Mouse (Mus musculus) ES-E14 (cell line): Measurements from ENCODE around the gene Stx8. TPM values are rescaled to one million over a fixed set of nuclear protein-coding genes. Genes with fewer than 3 reads are reported as not detected.

Source experiments
- DNase-seq: peaks from one replicate; pipeline ENCODE4 v3.0.0-alpha.2; 2013; ENCODE audit warnings: low read depth, low spot score
- H3K27ac ChIP-seq: 2 replicates; pipeline ENCODE4 v1.5.1; 2012; ENCODE audit warnings: low read depth, mild to moderate bottlenecking, low read length, moderate library complexity, mixed read lengths; ENCODE audit not compliant: poor library complexity, insufficient read depth, severe bottlenecking
- H3K36me3 ChIP-seq: 2 replicates; pipeline ENCODE4 v1.6.1; 2012; ENCODE audit warnings: mild to moderate bottlenecking, low read length, moderate library complexity, mixed read lengths; ENCODE audit not compliant: control insufficient read depth, poor library complexity, insufficient read depth, severe bottlenecking
- H3K4me1 ChIP-seq, 2 experiments: fragments of 150-350 bp in 1 of 2; sonication (generic) in 1 of 2; 2 replicates each; pipeline ENCODE4 v1.6.1; 2012; ENCODE audit warnings: low read length in 2 of 2, mild to moderate bottlenecking in 1 of 2, mixed read lengths in 1 of 2; ENCODE audit not compliant: control insufficient read depth in 2 of 2, insufficient read depth in 2 of 2, poor library complexity in 1 of 2
- H3K4me3 ChIP-seq, 2 experiments: fragments of 150-350 bp in 1 of 2; sonication (generic) in 1 of 2; 2 replicates each; pipeline ENCODE4 v1.5.1; 2012; ENCODE audit warnings: low read length in 2 of 2, low read depth in 1 of 2, mild to moderate bottlenecking in 1 of 2, mixed read lengths in 1 of 2; ENCODE audit not compliant: insufficient read depth in 1 of 2, poor library complexity in 1 of 2, severe bottlenecking in 1 of 2
- H3K9ac ChIP-seq: 2 replicates; pipeline ENCODE4 v1.6.1; 2012; ENCODE audit warnings: low read depth, mild to moderate bottlenecking, low read length, mixed read lengths; ENCODE audit not compliant: poor library complexity, insufficient read depth, severe bottlenecking
- H3K9me3 ChIP-seq: fragments of 150-350 bp; sonication (generic); 2 replicates; pipeline ENCODE4 v1.6.1; 2012; ENCODE audit warnings: low read depth, mild to moderate bottlenecking, low read length; ENCODE audit not compliant: control insufficient read depth, insufficient read depth
- CHD2 ChIP-seq: IDR thresholded peaks from 2 replicates; pipeline ENCODE4 v1.6.1; 2014; ENCODE audit warnings: mild to moderate bottlenecking, low read depth, low read length, inconsistent platforms
- HCFC1 ChIP-seq: IDR thresholded peaks from 2 replicates; pipeline ENCODE4 v1.6.1; 2012; ENCODE audit warnings: low read length, inconsistent platforms, borderline replicate concordance; ENCODE audit not compliant: insufficient read depth
- MAFK ChIP-seq: IDR thresholded peaks from 2 replicates; pipeline ENCODE4 v1.6.1; 2014; ENCODE audit warnings: mild to moderate bottlenecking, low read depth, low read length, inconsistent platforms; ENCODE audit not compliant: insufficient read depth
- ZC3H11A ChIP-seq: IDR thresholded peaks from 2 replicates; pipeline ENCODE4 v1.6.1; 2012; ENCODE audit warnings: low read depth, mild to moderate bottlenecking, inconsistent platforms, low read length, borderline replicate concordance
- ZNF384 ChIP-seq: IDR thresholded peaks from 2 replicates; pipeline ENCODE4 v1.6.1; 2012; ENCODE audit warnings: low read depth, low read length, inconsistent platforms
- in situ Hi-C, 2 experiments: fragments of 600-800 bp; cut with MboI; formaldehyde crosslinking; loops; one replicate each; pipeline ENCODE4 v1.15.1; 2025; ENCODE audit warnings: low sequenced_read_pairs in 2 of 2, inconsistent platforms in 1 of 2; ENCODE audit not compliant: unreplicated experiment in 2 of 2
- total RNA-seq: library from RNA; depleted of rRNA; stranded (reverse); fragments of 300-350 nt; gene quantifications from 2 replicates; pipeline ENCODE4 v1.2.3, GENCODE M21; 2012

Gene Stx8
- total RNA-seq, 1 experiment, result 19.4 TPM

DNA sequence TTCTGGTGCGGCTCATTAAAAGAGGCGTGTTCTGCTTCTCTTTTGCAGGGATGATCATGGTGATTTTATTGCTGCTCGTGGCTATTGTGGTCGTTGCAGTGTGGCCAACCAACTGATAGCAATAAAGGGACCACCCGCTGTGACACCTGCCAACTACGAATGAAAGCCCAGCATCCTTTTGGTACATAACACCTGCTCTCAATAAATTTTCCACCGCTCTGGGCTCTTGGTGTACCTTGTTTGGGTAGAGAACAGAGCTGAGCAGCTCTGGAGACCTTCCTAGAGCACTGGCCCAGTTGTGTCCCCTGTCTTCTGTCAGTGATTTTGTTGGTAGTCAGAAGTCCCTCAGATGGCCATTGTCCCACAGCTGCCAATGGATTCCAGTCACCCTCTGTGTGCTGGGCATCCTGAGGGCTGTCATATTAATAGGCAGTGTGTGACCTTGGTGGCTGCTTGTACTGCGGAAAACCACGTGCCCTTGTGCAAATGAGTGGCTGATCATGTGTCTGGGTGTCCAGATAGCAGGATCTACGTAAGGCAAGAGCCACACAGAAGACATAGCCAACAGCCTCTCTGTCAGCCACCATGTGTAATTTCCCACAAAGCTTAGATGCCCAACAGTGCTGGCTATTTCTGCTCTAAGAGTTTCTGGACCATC is 237.8 kb downstream of the Stx8 start:
- TF ChIP-seq HCFC1 (no peak), CHD2 (no peak), MAFK (no peak), ZNF384 (no peak), ZC3H11A (no peak)
- Histone ChIP-seq H3K9me3 (no peaks in the 10 kb centered on the region), H3K27ac (no peak overlapping the region), H3K9ac (no peak overlapping the region), H3K4me1 (no peaks in the 10 kb centered on the region), H3K4me3 (no peak overlapping the region), H3K36me3 (peaks cover 7% of the 10 kb centered on the region; the same call in 1 of the 2 replicates)
- in situ Hi-C loops, result no loop called here
- no peak for DNase-seq

DNA sequence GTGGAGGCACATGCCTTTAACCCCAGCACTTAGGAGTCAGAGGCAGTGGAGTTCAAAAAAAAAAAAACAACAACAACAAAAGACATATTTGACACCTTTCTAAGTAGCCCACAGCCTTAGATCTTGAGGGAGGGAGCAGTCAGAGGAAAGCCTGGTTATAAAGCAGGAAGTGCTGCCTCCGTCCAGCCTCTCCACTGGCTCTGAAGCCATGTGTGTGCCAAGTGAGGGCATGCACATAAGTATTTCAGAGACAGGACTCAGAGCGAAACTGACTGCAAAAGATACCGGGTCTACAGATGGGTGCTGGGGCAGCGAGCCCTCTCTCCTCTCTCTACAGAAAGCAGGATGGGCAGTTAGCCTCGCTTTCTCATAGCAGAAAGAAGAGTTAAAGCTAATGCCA is 238.4 kb downstream of the Stx8 start:
- no peak for DNase-seq
- Histone ChIP-seq H3K4me3 (no peak overlapping the region), H3K27ac (no peak overlapping the region), H3K9me3 (no peaks in the 10 kb centered on the region), H3K4me1 (no peaks in the 10 kb centered on the region), H3K36me3 (peaks cover 7% of the 10 kb centered on the region; the same call in 1 of the 2 replicates), H3K9ac (no peak overlapping the region)
- no peak for TF ChIP-seq ZNF384
- no peak for TF ChIP-seq CHD2
- TF ChIP-seq MAFK, result no peak
- no peak for TF ChIP-seq ZC3H11A
- no peak for TF ChIP-seq HCFC1
- in situ Hi-C loops, result no loop called here

DNA sequence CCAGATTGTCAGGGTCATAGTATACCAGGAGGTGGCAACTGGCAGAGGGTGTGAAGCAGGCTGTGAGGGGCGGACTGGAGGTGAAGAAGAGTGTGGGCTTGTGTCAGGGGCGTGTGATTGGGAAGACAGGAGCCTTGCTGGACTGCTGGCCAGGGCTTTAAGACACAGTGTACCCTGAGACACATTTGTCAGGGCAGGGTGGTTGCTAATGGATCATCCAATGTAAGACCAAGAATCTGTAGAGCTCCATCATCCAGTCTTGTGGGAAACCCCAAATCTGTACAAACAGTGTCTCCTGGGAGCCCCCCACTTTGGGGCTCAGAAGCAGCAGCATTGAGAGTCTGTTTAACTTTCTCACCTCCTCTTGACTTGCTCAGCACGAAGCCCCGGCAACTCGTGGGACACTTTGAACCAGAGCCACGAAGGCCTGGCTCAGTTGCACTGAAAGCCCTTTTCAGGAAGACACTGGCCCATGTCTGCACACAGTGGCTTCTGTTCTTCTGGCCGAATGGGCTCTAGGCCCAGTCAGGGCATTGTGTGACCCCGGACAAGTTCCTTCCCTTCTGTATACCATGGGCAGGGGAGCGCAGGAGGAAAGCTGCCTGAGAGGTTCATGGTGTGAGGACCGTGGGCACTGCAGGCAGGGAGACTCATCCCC is 239.7 kb downstream of the Stx8 start:
- H3K4me1 ChIP-seq, result no peaks in the 10 kb centered on the region
- peaks cover 7% of the 10 kb centered on the region; the same call in 1 of the 2 replicates for H3K36me3 ChIP-seq
- H3K9me3 ChIP-seq, result no peaks in the 10 kb centered on the region
- TF ChIP-seq ZNF384 (no peak), HCFC1 (no peak), CHD2 (no peak), ZC3H11A (no peak), MAFK (no peak)
- H3K27ac ChIP-seq, result no peak overlapping the region
- H3K9ac ChIP-seq, result no peak overlapping the region
- DNase-seq, result no peak
- no peak overlapping the region for H3K4me3 ChIP-seq
- in situ Hi-C loops, result no loop called here

DNA sequence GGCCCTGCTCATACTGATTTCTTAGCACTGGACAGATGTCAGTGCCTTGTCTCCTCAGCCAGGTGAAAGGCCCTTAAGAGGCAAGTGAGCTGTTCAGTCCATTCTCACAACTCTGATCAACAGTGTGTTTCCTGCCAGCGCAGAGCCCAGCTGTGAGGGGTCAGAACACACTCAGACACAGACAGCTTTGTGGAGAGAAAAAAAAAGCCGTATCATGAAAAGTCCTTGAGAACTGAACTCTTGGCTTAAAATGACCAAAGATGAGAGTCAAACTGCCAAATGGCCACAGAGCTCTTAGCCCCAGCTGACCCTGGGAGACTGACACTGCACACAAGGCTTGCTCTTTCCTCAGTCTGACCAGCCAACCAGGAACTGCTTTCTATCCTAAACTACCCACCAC is 242.0 kb downstream of the Stx8 start:
- H3K4me3 ChIP-seq, result no peak overlapping the region
- H3K9ac ChIP-seq, result no peak overlapping the region
- in situ Hi-C loops, result no loop called here
- H3K27ac ChIP-seq, result no peak overlapping the region
- no peak for TF ChIP-seq ZNF384
- TF ChIP-seq MAFK, result no peak
- no peak for TF ChIP-seq HCFC1
- no peak for TF ChIP-seq ZC3H11A
- no peak for TF ChIP-seq CHD2
- DNase-seq, result no peak
- H3K4me1 ChIP-seq, result peaks cover 0 to 8% of the 10 kb centered on the region in 2 experiments; a peak in 2 of 4 replicates
- peaks cover 14% of the 10 kb centered on the region; the same call in 1 of the 2 replicates for H3K36me3 ChIP-seq
- no peaks in the 10 kb centered on the region for H3K9me3 ChIP-seq
